Mouse (Mus musculus) hindbrain, embryonic 12.5 days (tissue): ENCODE data around the gene Atg9a. TPM values are rescaled to one million over a fixed set of nuclear protein-coding genes. Genes with fewer than 3 reads are reported as not detected.
A peak's percentile ranks its signal among the peaks of the same experiment; 100 is the strongest.

ENCODE experiments used
- ATAC-seq: fragments of 200-750 bp; cut with Nextera tagmentation; 2 replicates; pipeline ENCODE4 v1.8.0; 2017; ENCODE audit warnings: moderate TSS enrichment; ENCODE audit not compliant: low FRiP score
- H3K27ac ChIP-seq: fragments of 300-500 bp; sonication (generic); 2 replicates; pipeline ENCODE4 v1.5.1; 2016; ENCODE audit warnings: mild to moderate bottlenecking
- H3K27me3 ChIP-seq: fragments of 300-500 bp; sonication (generic); 2 replicates; pipeline ENCODE4 v1.6.1; 2016; ENCODE audit warnings: mild to moderate bottlenecking
- H3K36me3 ChIP-seq: fragments of 300-500 bp; sonication (generic); 2 replicates; pipeline ENCODE4 v1.6.1; 2016; ENCODE audit warnings: mild to moderate bottlenecking
- H3K4me1 ChIP-seq: fragments of 300-500 bp; sonication (generic); 2 replicates; pipeline ENCODE4 v1.6.1; 2016
- H3K4me2 ChIP-seq: fragments of 300-500 bp; sonication (generic); replicated peaks from 2 replicates; pipeline ENCODE4 v1.6.1; 2016; ENCODE audit warnings: mild to moderate bottlenecking
- H3K4me3 ChIP-seq: fragments of 300-500 bp; sonication (generic); 2 replicates; pipeline ENCODE4 v1.5.1; 2016; ENCODE audit warnings: mild to moderate bottlenecking
- H3K9ac ChIP-seq: fragments of 300-500 bp; sonication (generic); 2 replicates; pipeline ENCODE4 v1.6.1; 2016; ENCODE audit warnings: mild to moderate bottlenecking, moderate library complexity
- H3K9me3 ChIP-seq: fragments of 300-500 bp; sonication (generic); replicated peaks from 2 replicates; pipeline ENCODE4 v1.6.1; 2016; ENCODE audit warnings: mild to moderate bottlenecking
- WGBS: fragments of 180-500 bp; shearing (Covaris S2); methylation state at CpG from one replicate; pipeline ENCODE4 v1.1.7; 2016; 5-methylcytosine and 5-hydroxymethylcytosine counted together
- polyA plus RNA-seq: library from polyadenylated mRNA; unstranded; fragments of >200 nt; fragmentation: Nextera tagmentation; extraction: Ambion mirVana; gene quantifications from 2 replicates; pipeline ENCODE4 v1.2.1, GENCODE M21; 2016

Gene Atg9a
- polyA plus RNA-seq, 1 experiment from 2014 or later = 38.4 TPM

- Histone ChIP-seq H3K36me3 (no peaks in the 10 kb centered on the region; the same call in 1 of the 2 replicates), H3K4me2 (no peak overlapping the region), H3K4me1 (no peaks in the 10 kb centered on the region), H3K9ac (no peak overlapping the region), H3K9me3 (no peaks in the 10 kb centered on the region), H3K4me3 (no peak overlapping the region), H3K27ac (no peak overlapping the region), H3K27me3 (no peaks in the 10 kb centered on the region; the same call in 1 of the 2 replicates)
- 71% methylated on average over 3 of the region's 3 CpGs for WGBS
- no peak for ATAC-seq
Observed at GRCm38 (mm10) chr1:75155837-75156236, 36.2 kb downstream of the Atg9a start.

DNA sequence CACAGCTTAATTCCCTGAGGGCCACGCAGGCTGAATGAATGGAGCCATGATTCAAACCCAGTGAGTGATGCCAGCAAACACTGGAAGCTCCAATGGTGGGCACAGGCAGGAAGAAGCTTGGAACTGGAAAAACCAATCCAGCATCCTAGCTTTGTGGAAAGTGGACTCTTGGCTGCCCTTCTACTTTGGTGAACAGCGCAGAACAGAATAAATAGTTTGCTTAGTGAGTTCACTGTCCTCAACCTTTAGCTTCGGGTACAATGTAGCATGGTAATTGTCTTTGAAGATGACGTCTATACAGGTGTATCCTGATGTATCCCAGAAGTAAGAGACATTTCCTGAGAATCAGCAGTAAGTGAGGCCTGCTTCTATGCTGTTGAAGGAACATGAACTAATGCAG is 43.3 kb downstream of the Atg9a start:
- Histone ChIP-seq H3K27ac (no peak overlapping the region), H3K4me3 (no peak overlapping the region), H3K36me3 (peaks cover 48% of the 10 kb centered on the region), H3K27me3 (no peaks in the 10 kb centered on the region), H3K9me3 (no peaks in the 10 kb centered on the region), H3K4me1 (peaks cover 12% of the 10 kb centered on the region), H3K9ac (no peak overlapping the region), H3K4me2 (no peak overlapping the region)
- ATAC-seq = no peak
- WGBS = 95% methylated on average over 4 of the region's 4 CpGs

DNA sequence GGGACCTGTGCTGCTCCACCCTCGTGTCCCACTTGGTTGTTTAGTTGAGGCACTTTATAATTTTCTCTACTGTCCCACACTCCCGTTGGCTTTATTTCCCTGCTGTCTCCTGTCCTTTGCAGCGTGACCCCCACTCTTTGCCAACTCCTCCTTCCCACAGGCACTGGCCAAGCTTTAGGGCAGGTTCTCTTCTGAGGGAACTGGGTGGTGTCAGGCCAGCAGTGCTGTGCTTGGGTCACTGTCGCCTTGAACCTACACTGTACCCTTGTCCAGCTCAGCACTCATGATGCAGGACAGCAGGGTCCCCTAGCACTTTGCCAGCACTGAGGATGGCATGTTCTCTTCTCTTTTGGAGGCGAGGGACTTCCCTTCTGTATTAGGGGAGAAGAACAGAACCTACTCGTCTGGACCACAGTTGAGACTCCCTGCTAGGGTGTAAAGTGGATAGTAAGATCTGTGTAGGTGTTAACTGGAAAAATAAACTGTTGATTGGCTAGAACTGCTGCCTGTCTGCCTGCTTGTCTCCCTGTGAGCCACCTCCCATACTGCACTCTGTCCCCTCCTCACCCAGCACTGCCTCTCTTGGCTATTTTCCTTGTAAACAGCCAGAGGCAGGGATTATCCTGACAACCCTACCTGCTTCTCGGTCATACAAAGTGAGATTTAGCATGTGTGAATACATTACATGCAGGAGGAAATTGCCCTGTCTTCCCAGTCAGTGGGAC is 44.4 kb downstream of the Atg9a start:
- no peaks in the 10 kb centered on the region for H3K9me3 ChIP-seq
- H3K4me3 ChIP-seq = no peak overlapping the region
- ATAC-seq = no peak
- H3K27ac ChIP-seq = no peak overlapping the region
- H3K4me1 ChIP-seq = peaks cover 16% of the 10 kb centered on the region
- no peak overlapping the region for H3K4me2 ChIP-seq
- H3K27me3 ChIP-seq = no peaks in the 10 kb centered on the region
- peaks cover 48% of the 10 kb centered on the region for H3K36me3 ChIP-seq
- no peak overlapping the region for H3K9ac ChIP-seq
- WGBS = 83% methylated on average over 7 of the region's 7 CpGs

DNA sequence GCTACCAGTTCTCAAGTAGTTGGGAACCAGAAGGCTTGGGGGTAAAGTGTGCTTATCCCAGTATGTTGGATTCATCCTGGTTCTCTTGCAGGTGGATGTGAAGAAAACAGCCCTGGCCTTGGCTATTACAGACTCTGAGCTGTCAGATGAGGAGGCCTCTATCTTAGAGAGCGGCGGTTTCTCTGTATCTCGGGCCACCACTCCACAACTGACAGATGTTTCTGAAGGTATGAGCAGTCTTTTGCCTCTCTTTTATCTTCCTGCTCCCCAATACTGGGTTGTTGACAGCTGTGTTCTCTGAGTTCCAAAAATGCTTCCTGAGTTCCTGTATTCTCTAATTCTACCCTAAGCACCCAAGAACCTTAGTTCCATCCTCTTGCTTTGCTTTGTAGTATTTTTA is 46.4 kb downstream of the Atg9a start:
- H3K4me1 ChIP-seq = peaks cover 25% of the 10 kb centered on the region

GRCm38 (mm10) chr1:75142301-75143261 is 49.4 kb downstream of the Atg9a start, which contains the start of the genes Cnppd1 and Retreg2:
Gene Cnppd1, minus strand, starts transcription at chr1:75142711.
Gene Retreg2, plus strand, starts transcription at chr1:75142778.
- peak within 1 kb of the TSS; percentile 99 for H3K27ac ChIP-seq
- WGBS = 1% methylated on average over 89 of the region's 91 CpGs
- peaks cover 63% of the 10 kb centered on the region for H3K36me3 ChIP-seq
- peak within 1 kb of the TSS; percentile 96 for H3K9ac ChIP-seq
- peak within 1 kb of the TSS; percentile 90 for H3K4me3 ChIP-seq
- no peaks in the 10 kb centered on the region for H3K27me3 ChIP-seq
- ATAC-seq = peak; percentile 85
- H3K9me3 ChIP-seq = no peaks in the 10 kb centered on the region
- peaks cover 36% of the 10 kb centered on the region for H3K4me1 ChIP-seq
- peak within 1 kb of the TSS; percentile 93 for H3K4me2 ChIP-seq

More for the DNA sequence above, 46.4 kb downstream of the Atg9a start:
- Histone ChIP-seq H3K27me3 (no peaks in the 10 kb centered on the region), H3K4me2 (no peak overlapping the region), H3K9ac (no peak overlapping the region), H3K36me3 (peaks cover 48% of the 10 kb centered on the region), H3K4me3 (no peak overlapping the region), H3K9me3 (no peaks in the 10 kb centered on the region), H3K27ac (no peak overlapping the region)
- WGBS = 91% methylated on average over 3 of the region's 3 CpGs
- no peak for ATAC-seq

- Histone ChIP-seq H3K4me1 (peaks cover 36% of the 10 kb centered on the region), H3K9me3 (no peaks in the 10 kb centered on the region), H3K4me2 (peak overlapping the region; percentile 93), H3K4me3 (peak overlapping the region; percentile 90), H3K27me3 (no peaks in the 10 kb centered on the region), H3K9ac (peak overlapping the region; percentile 96), H3K27ac (peak overlapping the region; percentile 99), H3K36me3 (peaks cover 63% of the 10 kb centered on the region)
- WGBS = under 1% methylated on average over 48 of the region's 53 CpGs
- peak; percentile 25 for ATAC-seq
Observed at GRCm38 (mm10) chr1:75141486-75142190, 50.4 kb downstream of the Atg9a start.

- no peaks in the 10 kb centered on the region for H3K9me3 ChIP-seq
- WGBS = 58% methylated on average over 4 of the region's 4 CpGs
- peak overlapping the region; percentile 99 for H3K27ac ChIP-seq
- peaks cover 36% of the 10 kb centered on the region for H3K4me1 ChIP-seq
- H3K36me3 ChIP-seq = peaks cover 63% of the 10 kb centered on the region
- peak overlapping the region; percentile 93 for H3K4me2 ChIP-seq
- peak overlapping the region; percentile 96 for H3K9ac ChIP-seq
- H3K4me3 ChIP-seq = peak overlapping the region; percentile 90
- H3K27me3 ChIP-seq = no peaks in the 10 kb centered on the region
- ATAC-seq = no peak
Observed at GRCm38 (mm10) chr1:75140601-75141190, 51.3 kb downstream of the Atg9a start.

GRCm38 (mm10) chr1:75138448-75138847 is 53.5 kb downstream of the Atg9a start:
- peaks cover 50% of the 10 kb centered on the region for H3K36me3 ChIP-seq
- H3K27ac ChIP-seq = no peak overlapping the region
- H3K27me3 ChIP-seq = 0 out of 2 replicates have a peak, but pooled peaks cover 2% of the 10 kb centered on the region
- H3K4me1 ChIP-seq = peaks cover 22% of the 10 kb centered on the region
- H3K9me3 ChIP-seq = no peaks in the 10 kb centered on the region
- ATAC-seq = no peak
- H3K4me2 ChIP-seq = no peak overlapping the region
- no peak overlapping the region for H3K9ac ChIP-seq
- no peak overlapping the region for H3K4me3 ChIP-seq
- WGBS = 92% methylated on average over 2 of the region's 2 CpGs

- H3K27ac ChIP-seq = no peak overlapping the region
- H3K9ac ChIP-seq = no peak overlapping the region
- H3K36me3 ChIP-seq = peaks cover 50% of the 10 kb centered on the region
- ATAC-seq = no peak
- H3K4me1 ChIP-seq = peaks cover 20% of the 10 kb centered on the region
- no peaks in the 10 kb centered on the region for H3K9me3 ChIP-seq
- H3K4me2 ChIP-seq = no peak overlapping the region
- no peak overlapping the region for H3K4me3 ChIP-seq
- 78% methylated on average over 3 of the region's 3 CpGs for WGBS
- 0 out of 2 replicates have a peak, but pooled peaks cover 5% of the 10 kb centered on the region for H3K27me3 ChIP-seq
Observed at GRCm38 (mm10) chr1:75136730-75137129, 55.3 kb downstream of the Atg9a start.

DNA sequence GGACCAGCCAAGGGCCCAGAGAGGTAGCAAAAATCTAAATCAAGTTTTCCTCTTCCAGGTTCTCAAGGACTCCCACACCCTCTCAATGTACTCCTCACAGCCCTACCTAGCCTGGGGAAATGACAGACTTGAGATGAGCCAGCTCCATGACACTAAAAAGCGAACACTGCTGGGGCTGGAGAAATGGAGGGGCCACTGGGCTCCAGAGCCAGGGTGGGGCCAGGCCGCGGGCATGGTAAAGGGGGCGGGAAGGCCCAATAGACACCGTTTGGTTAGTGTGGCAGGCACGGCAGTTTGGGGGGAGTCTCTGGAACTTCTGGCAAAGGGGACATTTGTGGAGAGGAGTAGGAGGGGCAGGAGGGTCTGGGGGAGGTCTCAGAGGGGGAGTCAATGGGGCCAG is 55.7 kb downstream of the Atg9a start:
- ATAC-seq = no peak
- peaks cover 50% of the 10 kb centered on the region for H3K36me3 ChIP-seq
- no peak overlapping the region for H3K9ac ChIP-seq
- 0 out of 2 replicates have a peak, but pooled peaks cover 5% of the 10 kb centered on the region for H3K27me3 ChIP-seq
- peaks cover 18% of the 10 kb centered on the region for H3K4me1 ChIP-seq
- H3K4me2 ChIP-seq = no peak overlapping the region
- no peak overlapping the region for H3K27ac ChIP-seq
- 87% methylated on average over 6 of the region's 6 CpGs for WGBS
- H3K4me3 ChIP-seq = no peak overlapping the region
- H3K9me3 ChIP-seq = no peaks in the 10 kb centered on the region

GRCm38 (mm10) chr1:75133421-75134207 is 58.4 kb downstream of the Atg9a start, which contains the start of gene Slc23a3:
Gene Slc23a3, minus strand, starts transcription at chr1:75133890.
- Histone ChIP-seq H3K4me3 (no peak within 1 kb of the TSS), H3K27me3 (peaks cover 10% of the 10 kb centered on the region; the same call in 1 of the 2 replicates), H3K4me1 (no peaks in the 10 kb centered on the region), H3K27ac (no peak within 1 kb of the TSS), H3K36me3 (peaks cover 35% of the 10 kb centered on the region), H3K9ac (0 out of 2 replicates have a peak within 1 kb of the TSS, but pooled peaks have one; percentile 13), H3K9me3 (no peaks in the 10 kb centered on the region), H3K4me2 (no peak within 1 kb of the TSS)
- ATAC-seq = no peak
- WGBS = 66% methylated on average over 12 of the region's 12 CpGs
